13 mouse cellular contexts compared by ENCODE assay signal in the genomic region with DNA sequence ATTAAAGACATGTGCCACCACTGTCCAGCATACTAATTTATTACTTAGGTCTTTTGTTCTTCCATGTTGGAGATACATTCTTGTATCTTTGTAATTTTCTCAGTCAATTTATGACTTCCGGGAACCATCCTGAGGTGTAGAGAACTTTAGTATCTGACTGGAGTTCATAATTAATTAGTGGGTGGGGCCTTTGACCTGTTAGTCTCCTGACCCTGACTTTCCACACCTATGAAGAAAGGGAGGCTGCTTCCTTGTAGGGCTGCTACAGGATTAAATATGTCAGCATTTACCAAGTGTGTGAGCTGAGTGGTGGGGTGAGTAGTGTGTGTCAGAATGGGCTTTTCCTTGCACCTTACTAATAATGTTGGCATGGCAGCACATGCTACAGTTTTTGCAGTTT.
"Had no signal": no experiment of that assay in that cellular context is flagged by ENCODE, and none has a peak within 500 bp of the region (broad histone marks: within the 10 kb centered on the region; RNA-seq: fewer than 3 reads in every experiment).

No protein-coding gene starts in this region.

- H3K27me3 ChIP-seq: liver, embryonic 13.5 days had no signal

- DNase-seq: kidney, adult 8-10 months; kidney, postnatal 14 days; layer of hippocampus, adult 9-11 months; liver, embryonic 13.5 days; lung, adult 2 months; lung, postnatal 14 days; lung, postnatal 4 days; midbrain, embryonic 14.5 days; thymus, adult 18-20 months; thymus, postnatal 14 days had no signal

- H3K9me3 ChIP-seq: liver, embryonic 13.5 days had no signal

- H3K27ac ChIP-seq: left cerebral cortex, adult 2 months; liver, embryonic 13.5 days had no signal

- H3K36me3 ChIP-seq: liver, embryonic 13.5 days had no signal

- H3K4me2 ChIP-seq: liver, embryonic 13.5 days; midbrain, embryonic 11.5 days had no signal

- H3K9ac ChIP-seq: liver, embryonic 13.5 days had no signal

- H3K4me3 ChIP-seq: layer of hippocampus, adult 2 months; left cerebral cortex, adult 2 months; liver, embryonic 13.5 days had no signal
